Comparison of ENCODE assay signal across 11 mouse cellular contexts in genomic region chr3:37182415-37183269, GRCm38 (mm10). TPM values are rescaled to one million over a fixed set of nuclear protein-coding genes. Genes with fewer than 3 reads are reported as not detected.
DNase-seq lines count a peak whose midpoint lies in the region; ATAC-seq and TF ChIP-seq lines count a peak whose summit lies in the region.
"Had no signal": no experiment of that assay in that cellular context is flagged by ENCODE, and none has a peak within 500 bp of the region (broad histone marks: within the 10 kb centered on the region; RNA-seq: fewer than 3 reads in every experiment).

No protein-coding gene starts in this region.

- no peak for DNase-seq in midbrain, embryonic 10.5 days (ENCODE audit: low spot score)
- no peak for DNase-seq in midbrain, embryonic 11.5 days (ENCODE audit: low spot score, missing footprints)
- peak; percentile 72 for DNase-seq in hindbrain, postnatal 0 days (ENCODE audit: low spot score)
- DNase-seq in thymus, postnatal 0 days (ENCODE audit: low spot score) = no peak
- no peak for DNase-seq in adrenal gland, postnatal 14 days

- H3K36me3 ChIP-seq in midbrain, embryonic 10.5 days = no peaks in the 10 kb centered on the region
- no peaks in the 10 kb centered on the region for H3K36me3 ChIP-seq in midbrain, embryonic 11.5 days (ENCODE audit: control insufficient read depth, insufficient read depth, low read length)
- H3K36me3 ChIP-seq in forebrain, embryonic 12.5 days (replicated peaks) = no peaks in the 10 kb centered on the region
- H3K36me3 ChIP-seq in hindbrain, postnatal 0 days (ENCODE audit: insufficient read depth, low read length) = no peaks in the 10 kb centered on the region
- H3K36me3 ChIP-seq in midbrain, embryonic 15.5 days (replicated peaks) = no peaks in the 10 kb centered on the region

- 40% methylated on average over 16 of the region's 16 CpGs for WGBS in midbrain, embryonic 10.5 days
- 36% methylated on average over 16 of the region's 16 CpGs for WGBS in midbrain, embryonic 11.5 days
- WGBS in forebrain, embryonic 12.5 days = 38% methylated on average over 16 of the region's 16 CpGs
- 28% methylated on average over 16 of the region's 16 CpGs for WGBS in hindbrain, postnatal 0 days
- 26% methylated on average over 16 of the region's 16 CpGs for WGBS in midbrain, embryonic 15.5 days

- H3K9ac ChIP-seq in midbrain, embryonic 11.5 days (ENCODE audit: low read length) = no peak overlapping the region
- H3K9ac ChIP-seq in forebrain, embryonic 12.5 days = no peak overlapping the region
- H3K9ac ChIP-seq in hindbrain, postnatal 0 days (replicated peaks; ENCODE audit: low read length) = no peak overlapping the region
- H3K9ac ChIP-seq in midbrain, embryonic 15.5 days = no peak overlapping the region

- H3K27me3 ChIP-seq in midbrain, embryonic 10.5 days (ENCODE audit: low read depth, poor library complexity, severe bottlenecking) = no peaks in the 10 kb centered on the region
- H3K27me3 ChIP-seq in midbrain, embryonic 11.5 days (ENCODE audit: control insufficient read depth, insufficient read depth, low read length) = no peaks in the 10 kb centered on the region
- no peaks in the 10 kb centered on the region for H3K27me3 ChIP-seq in forebrain, embryonic 12.5 days
- no peaks in the 10 kb centered on the region for H3K27me3 ChIP-seq in hindbrain, postnatal 0 days (ENCODE audit: insufficient read depth, low read length)
- H3K27me3 ChIP-seq in midbrain, embryonic 15.5 days (replicated peaks) = no peaks in the 10 kb centered on the region

- peak overlapping the region; percentile 19; the same call in 1 of the 2 replicates for H3K27ac ChIP-seq in midbrain, embryonic 10.5 days (replicated peaks)
- H3K27ac ChIP-seq in midbrain, embryonic 11.5 days (ENCODE audit: low read depth, low read length) = no peak overlapping the region
- H3K27ac ChIP-seq in forebrain, embryonic 12.5 days = 0 out of 2 replicates have a peak overlapping the region, but pooled peaks have one; percentile 44
- H3K27ac ChIP-seq in hindbrain, postnatal 0 days = peak overlapping the region; percentile 1; the same call in 1 of the 2 replicates
- H3K27ac ChIP-seq in midbrain, embryonic 15.5 days = no peak overlapping the region

- H3K4me3 ChIP-seq in midbrain, embryonic 10.5 days = no peak overlapping the region
- no peak overlapping the region for H3K4me3 ChIP-seq in midbrain, embryonic 11.5 days (ENCODE audit: low read depth, low read length)
- no peak overlapping the region for H3K4me3 ChIP-seq in forebrain, embryonic 12.5 days (replicated peaks)
- no peak overlapping the region for H3K4me3 ChIP-seq in hindbrain, postnatal 0 days (ENCODE audit: low read length)
- no peak overlapping the region for H3K4me3 ChIP-seq in midbrain, embryonic 15.5 days

- TF ChIP-seq CTCF in hindbrain, postnatal 0 days (IDR thresholded peaks at IDR 0.05; ENCODE audit: low read depth) = peak; percentile 22

- ATAC-seq in midbrain, embryonic 11.5 days (ENCODE audit: low FRiP score) = no peak
- peak; percentile 78; the same call in 1 of the 2 replicates for ATAC-seq in forebrain, embryonic 12.5 days (ENCODE audit: low FRiP score)
- peak; percentile 86 for ATAC-seq in hindbrain, postnatal 0 days
- peak; percentile 71 for ATAC-seq in midbrain, embryonic 15.5 days (replicated peaks)
- no peak for ATAC-seq in megakaryocyte, adult 5-6 weeks (ENCODE audit: poor library complexity, severe bottlenecking)

- peaks cover 21% of the 10 kb centered on the region for H3K4me1 ChIP-seq in midbrain, embryonic 10.5 days
- no peaks in the 10 kb centered on the region; the same call in 1 of the 2 replicates for H3K4me1 ChIP-seq in midbrain, embryonic 11.5 days (ENCODE audit: control insufficient read depth, insufficient read depth, low read length)
- H3K4me1 ChIP-seq in forebrain, embryonic 12.5 days = peaks cover 12% of the 10 kb centered on the region
- no peaks in the 10 kb centered on the region for H3K4me1 ChIP-seq in hindbrain, postnatal 0 days (ENCODE audit: insufficient read depth, low read length)
- no peaks in the 10 kb centered on the region for H3K4me1 ChIP-seq in midbrain, embryonic 15.5 days

- H3K9me3 ChIP-seq in midbrain, embryonic 10.5 days (replicated peaks) = no peaks in the 10 kb centered on the region
- H3K9me3 ChIP-seq in midbrain, embryonic 11.5 days (ENCODE audit: control insufficient read depth, low read length) = no peaks in the 10 kb centered on the region
- H3K9me3 ChIP-seq in forebrain, embryonic 12.5 days = no peaks in the 10 kb centered on the region
- no peaks in the 10 kb centered on the region for H3K9me3 ChIP-seq in hindbrain, postnatal 0 days (ENCODE audit: low read length)
- no peaks in the 10 kb centered on the region for H3K9me3 ChIP-seq in midbrain, embryonic 15.5 days

- no peak overlapping the region for H3K4me2 ChIP-seq in midbrain, embryonic 11.5 days
- no peak overlapping the region; the same call in 1 of the 2 replicates for H3K4me2 ChIP-seq in forebrain, embryonic 12.5 days
- no peak overlapping the region for H3K4me2 ChIP-seq in hindbrain, postnatal 0 days (ENCODE audit: low read depth, low read length)
- H3K4me2 ChIP-seq in midbrain, embryonic 15.5 days = no peak overlapping the region; the same call in 1 of the 2 replicates

RNA-seq across cellular contexts. Expression of gene Il21, which starts 49.8 kb away (rescaled TPM):
- not detected in 2 replicates for polyA plus RNA-seq in midbrain, embryonic 10.5 days (2016; fragmentation: Nextera tagmentation; extraction: Ambion mirVana)
- polyA plus RNA-seq in midbrain, embryonic 11.5 days (2014; fragmentation: Nextera tagmentation; extraction: Ambion mirVana) = not detected in 2 replicates
- not detected in 2 replicates for polyA plus RNA-seq in forebrain, embryonic 12.5 days (2016; fragmentation: Nextera tagmentation; extraction: Ambion mirVana)
- not detected in 2 replicates for total RNA-seq in hindbrain, postnatal 0 days (2014; rRNA removed)
- polyA plus RNA-seq in hindbrain, postnatal 0 days (2015; fragmentation: Nextera tagmentation; extraction: Ambion mirVana) = not detected in 2 replicates
- not detected in 2 replicates for polyA plus RNA-seq in midbrain, embryonic 15.5 days (2015; fragmentation: Nextera tagmentation; extraction: Ambion mirVana)
- 0.22 and 0.26 TPM in 2 replicates for polyA plus RNA-seq in thymus, postnatal 0 days (2015; fragmentation: Nextera tagmentation; extraction: Ambion mirVana)
- total RNA-seq in megakaryocyte, adult 5-6 weeks (2015) = not detected in 2 replicates
- total RNA-seq in megakaryocyte, adult 5-6 weeks (2017) = not detected in 2 replicates
- total RNA-seq in adrenal gland, postnatal 14 days (2021) = not detected in 2 replicates
- total RNA-seq: liver, adult 2 months had no signal
- polyA plus RNA-seq: frontal cortex, adult 2 months; liver, adult 2 months; spleen, adult 2 months had no signal

RNA-seq across cellular contexts. Expression of gene Il2, which starts 56.9 kb away (rescaled TPM):
- 0.17 and 0.20 TPM in 2 replicates for polyA plus RNA-seq in midbrain, embryonic 10.5 days (2016; fragmentation: Nextera tagmentation; extraction: Ambion mirVana)
- 0.39 and 0.49 TPM in 2 replicates for polyA plus RNA-seq in midbrain, embryonic 11.5 days (2014; fragmentation: Nextera tagmentation; extraction: Ambion mirVana)
- 0.50 and 0.77 TPM in 2 replicates for polyA plus RNA-seq in forebrain, embryonic 12.5 days (2016; fragmentation: Nextera tagmentation; extraction: Ambion mirVana)
- total RNA-seq in hindbrain, postnatal 0 days (2014; rRNA removed) = not detected in 2 replicates
- polyA plus RNA-seq in hindbrain, postnatal 0 days (2015; fragmentation: Nextera tagmentation; extraction: Ambion mirVana) = 0.61 and 0.75 TPM in 2 replicates
- polyA plus RNA-seq in midbrain, embryonic 15.5 days (2015; fragmentation: Nextera tagmentation; extraction: Ambion mirVana) = 0.15 and 0.46 TPM in 2 replicates
- polyA plus RNA-seq in thymus, postnatal 0 days (2015; fragmentation: Nextera tagmentation; extraction: Ambion mirVana) = 0.69 and 0.87 TPM in 2 replicates
- 0.18 and 0.89 TPM in 2 replicates for total RNA-seq in megakaryocyte, adult 5-6 weeks (2015)
- total RNA-seq in megakaryocyte, adult 5-6 weeks (2017) = not detected in 2 replicates
- total RNA-seq in adrenal gland, postnatal 14 days (2021) = not detected in 2 replicates
- total RNA-seq: liver, adult 2 months had no signal
- polyA plus RNA-seq: liver, adult 2 months; spleen, adult 2 months had no signal

Comparison
In these comparisons a context has a peak if more than half of its experiments do, and no peak if none do; other contexts are left out.
1. H3K27ac ChIP-seq: peak in midbrain, embryonic 10.5 days (single experiment), forebrain, embryonic 12.5 days (single experiment) and hindbrain, postnatal 0 days (single experiment); none in midbrain, embryonic 11.5 days (single experiment) and midbrain, embryonic 15.5 days (single experiment).
2. ATAC-seq: peak in forebrain, embryonic 12.5 days (single experiment), hindbrain, postnatal 0 days (single experiment) and midbrain, embryonic 15.5 days (single experiment); none in midbrain, embryonic 11.5 days (single experiment) and megakaryocyte, adult 5-6 weeks (single experiment).